Mouse (Mus musculus): Measurements from ENCODE around the gene Tbxa2r. TPM values are rescaled to one million over a fixed set of nuclear protein-coding genes. Genes with fewer than 3 reads are reported as not detected.
A peak's percentile ranks its signal among the peaks of the same experiment; 100 is the strongest.

Tbxa2r gene
- polyA plus RNA-seq, 1 experiment from 2014 or later, result 5.3 TPM

GRCm38 (mm10) chr10:81323141-81323775 is 5.3 kb upstream of the Tbxa2r start:
- Histone ChIP-seq H3K4me3 (replicated peaks) (peak overlapping the region; percentile 99), H3K9me3 (replicated peaks) (no peaks in the 10 kb centered on the region), H3K36me3 (peaks cover 61% of the 10 kb centered on the region), H3K27me3 (no peaks in the 10 kb centered on the region), H3K4me1 (replicated peaks) (peaks cover 64% of the 10 kb centered on the region), H3K4me2 (no peak overlapping the region), H3K27ac (no peak overlapping the region), H3K9ac (no peak overlapping the region; the same call in 1 of the 2 replicates)
- WGBS (ENCODE audit: insufficient replicate concordance), result 89% methylated on average over 23 of the region's 23 CpGs
- DNase-seq (no peak), ATAC-seq (ENCODE audit: low read depth) (no peak)

- Histone ChIP-seq H3K27me3 (no peaks in the 10 kb centered on the region), H3K4me3 (replicated peaks) (no peak overlapping the region), H3K4me1 (replicated peaks) (peaks cover 63% of the 10 kb centered on the region), H3K36me3 (peaks cover 54% of the 10 kb centered on the region), H3K27ac (no peak overlapping the region), H3K9ac (no peak overlapping the region; the same call in 1 of the 2 replicates), H3K4me2 (no peak overlapping the region), H3K9me3 (replicated peaks) (no peaks in the 10 kb centered on the region)
- ATAC-seq (ENCODE audit: low read depth) (no peak), DNase-seq (no peak)
- 95% methylated on average over 18 of the region's 18 CpGs for WGBS (ENCODE audit: insufficient replicate concordance)
Measured at GRCm38 (mm10) chr10:81323791-81324530, 4.6 kb upstream of the Tbxa2r start.

GRCm38 (mm10) chr10:81325176-81325575 is 3.4 kb upstream of the Tbxa2r start:
- DNase-seq (no peak), ATAC-seq (ENCODE audit: low read depth) (no peak)
- WGBS (ENCODE audit: insufficient replicate concordance), result 93% methylated on average over 21 of the region's 21 CpGs
- H3K9ac ChIP-seq, result no peak overlapping the region
- H3K36me3 ChIP-seq, result peaks cover 53% of the 10 kb centered on the region
- H3K4me3 ChIP-seq (replicated peaks), result no peak overlapping the region
- H3K27ac ChIP-seq, result no peak overlapping the region
- H3K9me3 ChIP-seq (replicated peaks), result no peaks in the 10 kb centered on the region
- H3K4me2 ChIP-seq, result no peak overlapping the region
- peaks cover 61% of the 10 kb centered on the region for H3K4me1 ChIP-seq (replicated peaks)
- H3K27me3 ChIP-seq, result no peaks in the 10 kb centered on the region

GRCm38 (mm10) chr10:81325781-81326180 is 2.8 kb upstream of the Tbxa2r start:
- DNase-seq (no peak), ATAC-seq (ENCODE audit: low read depth) (no peak)
- Histone ChIP-seq H3K27me3 (no peaks in the 10 kb centered on the region), H3K4me3 (replicated peaks) (no peak overlapping the region), H3K27ac (peak overlapping the region; percentile 66; the same call in 1 of the 2 replicates), H3K4me1 (replicated peaks) (peaks cover 63% of the 10 kb centered on the region), H3K9ac (no peak overlapping the region), H3K4me2 (no peak overlapping the region), H3K36me3 (peaks cover 53% of the 10 kb centered on the region), H3K9me3 (replicated peaks) (no peaks in the 10 kb centered on the region)
- WGBS (ENCODE audit: insufficient replicate concordance), result 92% methylated on average over 18 of the region's 18 CpGs

- 44% methylated on average over 6 of the region's 6 CpGs for WGBS (ENCODE audit: insufficient replicate concordance)
- Histone ChIP-seq H3K9ac (no peak overlapping the region), H3K27ac (peak overlapping the region; percentile 69), H3K36me3 (peaks cover 53% of the 10 kb centered on the region), H3K4me3 (replicated peaks) (no peak overlapping the region), H3K9me3 (replicated peaks) (no peaks in the 10 kb centered on the region), H3K4me1 (replicated peaks) (peaks cover 63% of the 10 kb centered on the region), H3K27me3 (no peaks in the 10 kb centered on the region), H3K4me2 (0 out of 2 replicates have a peak overlapping the region, but pooled peaks have one; percentile 11)
- ATAC-seq (ENCODE audit: low read depth), result no peak
- DNase-seq, result no peak
Measured at GRCm38 (mm10) chr10:81326858-81327257, 1.7 kb upstream of the Tbxa2r start.

- peak overlapping the region; percentile 25; the same call in 1 of the 2 replicates for H3K4me2 ChIP-seq
- DNase-seq, result no peak
- H3K27me3 ChIP-seq, result peaks cover 9% of the 10 kb centered on the region
- H3K9me3 ChIP-seq (replicated peaks), result no peaks in the 10 kb centered on the region
- H3K36me3 ChIP-seq, result peaks cover 44% of the 10 kb centered on the region
- no peak overlapping the region for H3K4me3 ChIP-seq (replicated peaks)
- H3K4me1 ChIP-seq (replicated peaks), result peaks cover 57% of the 10 kb centered on the region
- 34% methylated on average over 2 of the region's 2 CpGs for WGBS (ENCODE audit: insufficient replicate concordance)
- peak overlapping the region; percentile 69 for H3K27ac ChIP-seq
- peak; percentile 11 for ATAC-seq (ENCODE audit: low read depth)
- no peak overlapping the region for H3K9ac ChIP-seq
Measured at GRCm38 (mm10) chr10:81327959-81328358, 572 bp upstream of the Tbxa2r start.

- no peak for DNase-seq
- peak overlapping the region; percentile 25 for H3K4me2 ChIP-seq
- H3K27ac ChIP-seq, result peak overlapping the region; percentile 72
- 60% methylated on average over 10 of the region's 10 CpGs for WGBS (ENCODE audit: insufficient replicate concordance)
- H3K36me3 ChIP-seq, result peaks cover 30% of the 10 kb centered on the region
- peaks cover 53% of the 10 kb centered on the region for H3K4me1 ChIP-seq (replicated peaks)
- ATAC-seq (ENCODE audit: low read depth), result no peak
- H3K9ac ChIP-seq, result peak overlapping the region; percentile 43
- H3K4me3 ChIP-seq (replicated peaks), result no peak overlapping the region; the same call in 1 of the 2 replicates
- peaks cover 19% of the 10 kb centered on the region for H3K27me3 ChIP-seq
- H3K9me3 ChIP-seq (replicated peaks), result no peaks in the 10 kb centered on the region
Measured at GRCm38 (mm10) chr10:81329194-81329975, 854 bp downstream of the Tbxa2r start.

- peak overlapping the region; percentile 7; the same call in 1 of the 2 replicates for H3K4me2 ChIP-seq
- H3K27ac ChIP-seq, result peak overlapping the region; percentile 37
- ATAC-seq (ENCODE audit: low read depth), result no peak
Measured at GRCm38 (mm10) chr10:81330007-81330406, 1.5 kb downstream of the Tbxa2r start.

GRCm38 (mm10) chr10:81332277-81332676 is 3.7 kb downstream of the Tbxa2r start:
- H3K36me3 ChIP-seq, result peaks cover under 1% of the 10 kb centered on the region
- H3K9ac ChIP-seq, result no peak overlapping the region
- ATAC-seq (ENCODE audit: low read depth) (no peak), DNase-seq (no peak)
- H3K27me3 ChIP-seq, result peaks cover 26% of the 10 kb centered on the region
- WGBS (ENCODE audit: insufficient replicate concordance), result 48% methylated on average over 29 of the region's 29 CpGs
- H3K4me1 ChIP-seq (replicated peaks), result peaks cover 37% of the 10 kb centered on the region
- no peak overlapping the region for H3K27ac ChIP-seq
- no peaks in the 10 kb centered on the region for H3K9me3 ChIP-seq (replicated peaks)
- peak overlapping the region; percentile 24; the same call in 1 of the 2 replicates for H3K4me2 ChIP-seq
- H3K4me3 ChIP-seq (replicated peaks), result no peak overlapping the region

More at GRCm38 (mm10) chr10:81330007-81330406, 1.5 kb downstream of the Tbxa2r start:
- H3K9ac ChIP-seq, result peak overlapping the region; percentile 43; the same call in 1 of the 2 replicates
- 64% methylated on average over 4 of the region's 4 CpGs for WGBS (ENCODE audit: insufficient replicate concordance)
- H3K36me3 ChIP-seq, result peaks cover 24% of the 10 kb centered on the region
- peaks cover 53% of the 10 kb centered on the region for H3K4me1 ChIP-seq (replicated peaks)
- no peak for DNase-seq
- H3K9me3 ChIP-seq (replicated peaks), result no peaks in the 10 kb centered on the region
- H3K27me3 ChIP-seq, result peaks cover 21% of the 10 kb centered on the region
- no peak overlapping the region for H3K4me3 ChIP-seq (replicated peaks)

- WGBS (ENCODE audit: insufficient replicate concordance), result 80% methylated on average over 11 of the region's 11 CpGs
- peaks cover 37% of the 10 kb centered on the region for H3K27me3 ChIP-seq
- no peaks in the 10 kb centered on the region for H3K36me3 ChIP-seq
- no peak for ATAC-seq (ENCODE audit: low read depth)
- no peak overlapping the region for H3K4me3 ChIP-seq (replicated peaks)
- no peak overlapping the region for H3K9ac ChIP-seq
- H3K4me1 ChIP-seq (replicated peaks), result peaks cover 25% of the 10 kb centered on the region
- DNase-seq, result no peak
- no peaks in the 10 kb centered on the region for H3K9me3 ChIP-seq (replicated peaks)
- no peak overlapping the region for H3K27ac ChIP-seq
- H3K4me2 ChIP-seq, result no peak overlapping the region
Measured at GRCm38 (mm10) chr10:81334324-81334723, 5.8 kb downstream of the Tbxa2r start.
